Mouse (Mus musculus): ENCODE data around the gene Ccl11.

The Ccl11 gene

DNA sequence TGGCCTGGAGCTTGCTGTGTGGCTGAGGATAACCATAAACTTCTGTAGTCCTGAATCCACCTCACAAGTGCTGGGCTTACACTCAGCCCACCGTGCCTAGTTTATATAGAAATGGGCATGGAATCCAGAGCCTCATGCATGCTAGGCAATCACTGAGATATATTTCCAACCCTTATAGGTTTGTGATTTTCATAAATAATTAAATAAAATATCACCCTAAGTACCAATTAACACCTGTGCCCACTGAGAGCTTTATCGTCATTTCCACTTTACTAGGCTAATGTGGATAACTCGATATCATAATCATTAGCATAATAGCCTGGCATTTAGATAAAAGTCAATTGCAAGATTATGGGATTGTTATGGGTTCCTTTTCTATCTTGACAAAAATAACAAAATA lies 26.7 kb downstream of the Ccl11 start:
- Histone ChIP-seq H3K27me3 (ENCODE audit: insufficient read depth, low read length) (no peaks in the 10 kb centered on the region), H3K4me1 (replicated peaks; ENCODE audit: low read depth, low read length) (peaks cover 5% of the 10 kb centered on the region; the same call in 1 of the 2 replicates), H3K4me3 (replicated peaks; ENCODE audit: low read length) (no peak overlapping the region), H3K36me3 (ENCODE audit: insufficient read depth, low read length) (no peaks in the 10 kb centered on the region), H3K9me3 (ENCODE audit: low read length) (no peaks in the 10 kb centered on the region)
- TF ChIP-seq POU5F1 (IDR thresholded peaks at IDR 0.05; ENCODE audit: borderline replicate concordance, low read length) = no peak
- TF ChIP-seq NANOG (IDR thresholded peaks at IDR 0.05; ENCODE audit: borderline replicate concordance, low read length) = no peak
- TF ChIP-seq CTCF (conservative IDR thresholded peaks at IDR 0.05; ENCODE audit: low read length) = no peak

DNA sequence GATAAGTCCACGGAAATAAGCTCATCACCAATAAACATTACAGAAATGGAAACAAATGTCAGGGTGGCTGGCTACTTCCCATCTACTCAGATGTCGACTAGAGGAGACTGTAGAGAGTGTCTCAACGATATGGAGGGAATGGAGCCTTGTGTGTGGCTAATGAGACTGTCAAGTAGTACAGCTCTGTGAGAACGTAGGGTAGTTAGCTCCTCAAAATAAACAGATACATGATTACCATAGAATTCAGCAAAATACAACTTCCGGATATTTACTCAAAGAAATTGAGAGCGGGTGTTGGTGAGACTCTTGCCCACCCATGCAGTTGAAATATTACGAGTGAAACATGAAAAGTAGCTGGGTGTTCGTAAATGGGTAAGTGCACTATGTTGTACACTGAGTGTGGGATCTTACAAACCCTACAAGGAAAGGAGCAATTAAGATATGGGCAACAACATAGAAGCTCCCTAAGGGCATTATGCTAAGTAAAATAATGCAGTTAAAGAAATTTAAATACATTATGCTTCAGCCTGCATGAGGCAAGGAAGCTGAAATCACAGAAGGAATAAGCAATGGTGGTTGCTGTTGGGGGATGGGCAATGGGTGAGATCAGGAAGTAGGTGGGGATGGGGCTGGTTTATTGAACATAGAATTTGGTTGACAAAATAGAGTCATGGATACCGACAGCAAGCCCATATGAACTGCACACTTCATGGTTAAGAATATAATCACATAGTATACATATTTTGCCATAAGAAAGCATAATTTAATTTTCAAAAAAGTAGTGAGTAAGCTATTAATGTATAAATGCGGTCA lies 42.1 kb downstream of the Ccl11 start:
- Histone ChIP-seq H3K36me3 (ENCODE audit: insufficient read depth, low read length) (no peaks in the 10 kb centered on the region), H3K4me3 (replicated peaks; ENCODE audit: low read length) (no peak overlapping the region), H3K4me1 (replicated peaks; ENCODE audit: low read depth, low read length) (no peaks in the 10 kb centered on the region), H3K9me3 (ENCODE audit: low read length) (no peaks in the 10 kb centered on the region), H3K27me3 (ENCODE audit: insufficient read depth, low read length) (no peaks in the 10 kb centered on the region)
- TF ChIP-seq POU5F1 (IDR thresholded peaks at IDR 0.05; ENCODE audit: borderline replicate concordance, low read length) = no peak
- no peak for TF ChIP-seq NANOG (IDR thresholded peaks at IDR 0.05; ENCODE audit: borderline replicate concordance, low read length)
- TF ChIP-seq CTCF (conservative IDR thresholded peaks at IDR 0.05; ENCODE audit: low read length) = no peak

DNA sequence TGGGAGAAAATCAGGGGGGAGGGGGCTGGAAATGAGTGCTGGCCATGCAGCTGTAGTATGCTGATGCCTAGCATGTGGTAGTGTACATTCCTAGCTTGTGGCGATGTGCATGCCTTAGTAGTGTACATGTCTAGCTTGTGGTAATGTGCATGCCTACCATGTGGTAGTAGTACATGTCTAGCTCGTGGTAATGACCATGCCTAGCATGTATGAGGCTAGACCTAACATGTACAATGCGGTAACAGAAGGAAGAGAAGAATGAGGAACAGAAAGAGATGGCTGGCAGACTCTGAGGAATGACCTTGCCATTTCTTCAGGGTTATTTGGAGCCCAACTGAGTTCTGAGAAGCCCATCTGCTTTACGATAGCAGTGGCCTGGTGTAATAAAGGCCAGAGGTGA lies 43.5 kb downstream of the Ccl11 start:
- Histone ChIP-seq H3K36me3 (ENCODE audit: insufficient read depth, low read length) (no peaks in the 10 kb centered on the region), H3K4me1 (replicated peaks; ENCODE audit: low read depth, low read length) (no peaks in the 10 kb centered on the region), H3K27me3 (ENCODE audit: insufficient read depth, low read length) (no peaks in the 10 kb centered on the region), H3K9me3 (ENCODE audit: low read length) (peaks cover 4% of the 10 kb centered on the region; the same call in 1 of the 2 replicates), H3K4me3 (replicated peaks; ENCODE audit: low read length) (no peak overlapping the region)
- TF ChIP-seq CTCF (conservative IDR thresholded peaks at IDR 0.05; ENCODE audit: low read length) (no peak), POU5F1 (IDR thresholded peaks at IDR 0.05; ENCODE audit: borderline replicate concordance, low read length) (no peak), NANOG (IDR thresholded peaks at IDR 0.05; ENCODE audit: borderline replicate concordance, low read length) (no peak)

DNA sequence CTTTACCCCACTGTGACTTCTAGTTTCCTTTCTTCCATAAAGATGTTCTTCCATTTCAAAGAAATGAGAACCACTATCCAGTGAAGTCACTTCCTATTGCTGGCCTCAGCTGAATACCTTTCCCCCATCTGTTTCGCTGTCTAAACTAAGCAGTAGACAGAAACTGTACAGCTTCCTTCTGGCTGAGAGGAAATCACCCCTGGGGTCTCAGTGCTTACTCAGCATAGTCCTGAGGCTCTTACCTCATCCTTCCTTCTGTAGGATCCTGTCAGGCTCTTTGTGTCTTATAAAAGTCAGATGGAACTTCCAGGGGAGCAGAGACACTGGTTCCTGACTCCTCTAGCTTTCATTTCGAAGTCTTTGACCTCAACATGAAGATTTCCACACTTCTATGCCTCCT lies 43.9 kb downstream of the Ccl11 start, which contains the start of gene Ccl12:
Ccl12 (plus strand) TSS at position 317 of the 400 bp plus-strand sequence.
- Histone ChIP-seq H3K4me3 (replicated peaks; ENCODE audit: low read length) (no peak within 1 kb of the TSS), H3K9me3 (ENCODE audit: low read length) (peaks cover 4% of the 10 kb centered on the region; the same call in 1 of the 2 replicates), H3K27me3 (ENCODE audit: insufficient read depth, low read length) (no peaks in the 10 kb centered on the region), H3K4me1 (replicated peaks; ENCODE audit: low read depth, low read length) (no peaks in the 10 kb centered on the region), H3K36me3 (ENCODE audit: insufficient read depth, low read length) (no peaks in the 10 kb centered on the region)
- no peak for TF ChIP-seq CTCF (conservative IDR thresholded peaks at IDR 0.05; ENCODE audit: low read length)
- no peak for TF ChIP-seq NANOG (IDR thresholded peaks at IDR 0.05; ENCODE audit: borderline replicate concordance, low read length)
- TF ChIP-seq POU5F1 (IDR thresholded peaks at IDR 0.05; ENCODE audit: borderline replicate concordance, low read length) = no peak

DNA sequence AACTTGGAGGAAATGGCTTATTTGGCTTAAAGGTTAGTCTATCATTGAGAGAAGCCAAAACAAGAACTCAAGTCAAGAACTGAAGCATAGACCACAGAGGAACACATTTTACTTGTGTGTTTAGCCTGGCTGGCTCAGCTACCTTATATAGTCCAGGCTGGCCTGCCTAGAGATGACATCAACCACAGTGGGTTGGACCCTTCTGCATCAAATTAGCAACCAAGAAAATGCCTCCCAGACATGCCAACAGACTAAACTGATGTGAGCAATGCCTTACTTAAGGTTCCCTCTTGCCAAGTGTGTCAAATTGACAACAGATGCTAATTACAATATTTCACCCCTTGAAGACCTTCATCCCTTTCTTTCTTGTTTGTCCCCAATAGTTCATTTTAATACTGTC lies 52.0 kb downstream of the Ccl11 start:
- no peaks in the 10 kb centered on the region for H3K36me3 ChIP-seq (ENCODE audit: insufficient read depth, low read length)
- H3K4me3 ChIP-seq (replicated peaks; ENCODE audit: low read length) = no peak overlapping the region
- peaks cover 4% of the 10 kb centered on the region; the same call in 1 of the 2 replicates for H3K9me3 ChIP-seq (ENCODE audit: low read length)
- H3K27me3 ChIP-seq (ENCODE audit: insufficient read depth, low read length) = no peaks in the 10 kb centered on the region
- TF ChIP-seq POU5F1 (IDR thresholded peaks at IDR 0.05; ENCODE audit: borderline replicate concordance, low read length) (no peak), NANOG (IDR thresholded peaks at IDR 0.05; ENCODE audit: borderline replicate concordance, low read length) (no peak), CTCF (conservative IDR thresholded peaks at IDR 0.05; ENCODE audit: low read length) (no peak)
- no peaks in the 10 kb centered on the region for H3K4me1 ChIP-seq (replicated peaks; ENCODE audit: low read depth, low read length)

DNA sequence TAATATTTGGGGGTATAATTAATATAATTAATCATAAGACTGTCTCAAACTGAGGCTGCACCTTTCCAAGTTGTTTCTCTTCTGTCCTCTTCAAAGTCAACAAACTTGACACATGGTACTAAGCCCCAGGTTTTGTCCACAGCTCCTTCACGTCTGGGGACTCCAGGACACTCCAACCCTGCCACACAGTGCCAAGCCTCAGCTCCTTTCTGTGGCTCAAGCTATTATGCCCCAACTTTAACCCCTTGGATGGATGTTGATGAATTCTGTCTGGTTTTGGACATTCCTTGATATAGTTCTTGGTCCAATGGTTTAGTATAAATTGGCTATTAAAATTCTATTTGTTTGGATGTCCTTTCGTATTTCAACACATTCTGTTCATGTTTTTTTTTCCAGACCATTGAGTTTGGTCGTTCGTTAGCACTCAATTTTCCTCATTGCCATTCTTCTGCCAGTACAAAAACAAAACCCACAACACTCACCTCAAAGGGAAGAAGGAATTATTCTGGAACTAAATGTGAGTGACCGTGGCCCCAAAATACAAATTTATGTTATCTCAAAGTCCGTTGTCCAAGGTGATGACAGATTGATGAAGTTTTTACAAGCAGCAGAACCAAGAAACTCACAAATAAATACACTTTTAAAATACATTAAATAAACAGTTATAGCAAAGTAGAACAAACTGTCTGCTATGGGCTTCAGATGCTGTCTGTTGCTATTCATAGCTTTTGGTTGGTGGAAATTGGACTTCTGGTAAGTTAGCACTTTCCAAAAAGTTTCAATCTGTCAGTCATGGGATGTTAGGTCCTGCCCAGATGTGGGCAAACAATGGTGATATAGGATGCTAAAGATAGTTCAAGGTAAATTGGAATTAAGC lies 53.0 kb downstream of the Ccl11 start:
- TF ChIP-seq NANOG (IDR thresholded peaks at IDR 0.05; ENCODE audit: borderline replicate concordance, low read length) (no peak), POU5F1 (IDR thresholded peaks at IDR 0.05; ENCODE audit: borderline replicate concordance, low read length) (no peak), CTCF (conservative IDR thresholded peaks at IDR 0.05; ENCODE audit: low read length) (no peak)
- peaks cover 4% of the 10 kb centered on the region; the same call in 1 of the 2 replicates for H3K9me3 ChIP-seq (ENCODE audit: low read length)
- no peaks in the 10 kb centered on the region for H3K36me3 ChIP-seq (ENCODE audit: insufficient read depth, low read length)
- H3K27me3 ChIP-seq (ENCODE audit: insufficient read depth, low read length) = no peaks in the 10 kb centered on the region
- H3K4me1 ChIP-seq (replicated peaks; ENCODE audit: low read depth, low read length) = no peaks in the 10 kb centered on the region
- H3K4me3 ChIP-seq (replicated peaks; ENCODE audit: low read length) = no peak overlapping the region

Measured in E14TG2a.4 (cell line).